Mouse (Mus musculus): ENCODE measurements around the gene Abcd1. TPM values are rescaled to one million over a fixed set of nuclear protein-coding genes. Genes with fewer than 3 reads are reported as not detected.

Abcd1 gene
- polyA plus RNA-seq, 1 experiment, result 14.9 TPM

DNA sequence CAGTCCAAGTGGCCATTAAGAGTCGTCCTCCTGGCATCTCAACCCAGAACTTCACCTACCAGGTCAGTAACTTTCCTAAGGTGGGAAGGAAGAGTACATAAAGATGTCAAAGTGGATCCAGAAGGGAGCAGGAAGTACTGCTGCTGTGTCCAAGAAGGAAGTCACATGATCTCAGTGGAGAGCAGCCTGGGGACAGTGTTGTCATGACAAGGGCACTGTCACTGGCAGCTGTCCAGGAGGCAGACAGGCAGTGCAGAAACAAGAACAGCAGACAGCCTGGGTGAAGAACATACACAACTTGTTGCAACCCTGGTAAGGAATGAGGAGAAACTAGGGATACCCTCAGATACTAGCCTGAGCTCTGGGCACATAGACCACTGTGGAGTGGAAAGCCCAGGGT, 48.9 kb downstream of the Abcd1 start:
- H3K27me3 ChIP-seq (ENCODE audit: control insufficient read depth, insufficient read depth, insufficient read length), result no peaks in the 10 kb centered on the region
- H3K79me2 ChIP-seq (ENCODE audit: control insufficient read depth, insufficient read depth), result no peaks in the 10 kb centered on the region
- no peak overlapping the region for H3ac ChIP-seq (ENCODE audit: control insufficient read depth, insufficient read length)
- no peak overlapping the region for H3K4me3 ChIP-seq
- TF ChIP-seq POLR2A (IDR thresholded peaks at IDR 0.05; ENCODE audit: insufficient read length, low read depth), result no peak
- TF ChIP-seq MYOG (IDR thresholded peaks at IDR 0.05; ENCODE audit: control insufficient read depth in 1 of 3, insufficient read depth in 1 of 3, insufficient read length in 2 of 3, low read depth in 2 of 3), result no peak
- TF ChIP-seq E2F4 (IDR thresholded peaks at IDR 0.05; ENCODE audit: insufficient read depth), result no peak
- no peaks in the 10 kb centered on the region for H3K36me3 ChIP-seq (ENCODE audit: control insufficient read depth, insufficient read depth)
- no peak overlapping the region for H3K4me2 ChIP-seq (ENCODE audit: low read depth)

GRCm38 (mm10) chrX:73767267-73767666, 50.9 kb downstream of the Abcd1 start:
- H3K79me2 ChIP-seq (ENCODE audit: control insufficient read depth, insufficient read depth), result no peaks in the 10 kb centered on the region
- H3K4me3 ChIP-seq, result no peak overlapping the region
- no peaks in the 10 kb centered on the region for H3K36me3 ChIP-seq (ENCODE audit: control insufficient read depth, insufficient read depth)
- H3ac ChIP-seq (ENCODE audit: control insufficient read depth, insufficient read length), result no peak overlapping the region
- no peaks in the 10 kb centered on the region for H3K27me3 ChIP-seq (ENCODE audit: control insufficient read depth, insufficient read depth, insufficient read length)
- no peak for TF ChIP-seq MYOG (IDR thresholded peaks at IDR 0.05; ENCODE audit: control insufficient read depth in 1 of 3, insufficient read depth in 1 of 3, insufficient read length in 2 of 3, low read depth in 2 of 3)
- no peak for TF ChIP-seq REST (IDR thresholded peaks at IDR 0.05; ENCODE audit: insufficient read depth, insufficient read length)
- TF ChIP-seq TCF12 (IDR thresholded peaks at IDR 0.05; ENCODE audit: insufficient read depth, poor library complexity, severe bottlenecking), result no peak
- no peak for TF ChIP-seq MAX (IDR thresholded peaks at IDR 0.05; ENCODE audit: low read depth)
- TF ChIP-seq MYOD1 (IDR thresholded peaks at IDR 0.05; ENCODE audit: control insufficient read depth in 1 of 3, insufficient read length in 2 of 3, low read depth in 2 of 3), result no peak
- TF ChIP-seq CEBPB (IDR thresholded peaks at IDR 0.05; ENCODE audit: insufficient read depth, poor library complexity, severe bottlenecking), result no peak
- no peak for TF ChIP-seq POLR2A (IDR thresholded peaks at IDR 0.05; ENCODE audit: insufficient read length, low read depth)
- no peak for TF ChIP-seq TCF3 (IDR thresholded peaks at IDR 0.05; ENCODE audit: insufficient read length, low read depth)
- TF ChIP-seq E2F4 (IDR thresholded peaks at IDR 0.05; ENCODE audit: insufficient read depth), result no peak
- TF ChIP-seq SRF (IDR thresholded peaks at IDR 0.05; ENCODE audit: control insufficient read depth, insufficient read length, low read depth), result no peak
- TF ChIP-seq USF1 (IDR thresholded peaks at IDR 0.05; ENCODE audit: low read depth), result no peak
- TF ChIP-seq POLR2AphosphoS2 (IDR thresholded peaks at IDR 0.05; ENCODE audit: insufficient read length, low read depth), result no peak
- H3K4me2 ChIP-seq (ENCODE audit: low read depth), result no peak overlapping the region

DNA sequence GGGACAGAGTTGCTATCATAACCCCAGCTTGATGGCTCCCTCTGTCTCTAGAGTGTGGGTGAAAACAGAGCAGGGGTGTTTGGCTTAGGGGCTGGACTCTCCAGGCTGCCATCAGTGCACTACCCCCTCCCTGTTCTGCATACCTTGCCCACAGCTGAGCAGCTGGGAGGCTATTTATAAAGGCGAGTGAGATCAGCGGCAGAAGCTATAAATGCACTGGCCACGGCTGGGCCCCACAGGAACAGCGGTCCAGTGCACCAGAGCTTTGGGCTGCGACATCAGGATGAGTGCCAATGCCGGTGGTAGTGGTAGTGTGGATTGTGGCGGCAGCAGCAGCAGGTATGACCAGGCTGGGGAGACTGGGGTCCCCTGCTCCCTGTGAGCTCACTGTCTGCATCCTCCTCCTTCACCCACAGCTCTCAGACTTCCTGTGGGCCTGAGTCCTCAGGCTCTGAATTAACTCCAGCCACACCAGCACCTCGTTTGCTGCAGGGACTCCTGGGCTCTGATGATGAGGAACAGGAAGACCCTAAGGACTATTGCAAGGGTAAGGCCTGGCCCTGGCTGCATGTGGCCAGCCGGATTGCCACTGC, 57.9 kb downstream of the Abcd1 start, which contains the start of gene Srpk3:
Gene Srpk3, plus strand, starts transcription at position 238 of the 593 bp plus-strand sequence.
- Histone ChIP-seq H3K27me3 (ENCODE audit: control insufficient read depth, insufficient read depth, insufficient read length) (no peaks in the 10 kb centered on the region), H3ac (ENCODE audit: control insufficient read depth, insufficient read length) (no peak within 1 kb of the TSS), H3K4me2 (ENCODE audit: low read depth) (peak within 1 kb of the TSS; percentile 55), H3K36me3 (ENCODE audit: control insufficient read depth, insufficient read depth) (peaks cover 9% of the 10 kb centered on the region), H3K79me2 (ENCODE audit: control insufficient read depth, insufficient read depth) (no peaks in the 10 kb centered on the region), H3K4me3 (peak within 1 kb of the TSS; percentile 6)
- TF ChIP-seq MYOD1 (IDR thresholded peaks at IDR 0.05; ENCODE audit: control insufficient read depth in 1 of 3, insufficient read length in 2 of 3, low read depth in 2 of 3), result peak in 2 of 3 experiments; percentile 41 to 76
- no peak for TF ChIP-seq TCF12 (IDR thresholded peaks at IDR 0.05; ENCODE audit: insufficient read depth, poor library complexity, severe bottlenecking)
- TF ChIP-seq MYOG (IDR thresholded peaks at IDR 0.05; ENCODE audit: control insufficient read depth in 1 of 3, insufficient read depth in 1 of 3, insufficient read length in 2 of 3, low read depth in 2 of 3), result peak in 2 of 3 experiments; percentile 66 to 86
- TF ChIP-seq POLR2A (IDR thresholded peaks at IDR 0.05; ENCODE audit: insufficient read length, low read depth), result peak; percentile 72
- no peak for TF ChIP-seq USF1 (IDR thresholded peaks at IDR 0.05; ENCODE audit: low read depth)
- no peak for TF ChIP-seq MAX (IDR thresholded peaks at IDR 0.05; ENCODE audit: low read depth)
- TF ChIP-seq POLR2AphosphoS2 (IDR thresholded peaks at IDR 0.05; ENCODE audit: insufficient read length, low read depth), result peak; percentile 90
- no peak for TF ChIP-seq E2F4 (IDR thresholded peaks at IDR 0.05; ENCODE audit: insufficient read depth)

- Histone ChIP-seq H3K79me2 (ENCODE audit: control insufficient read depth, insufficient read depth) (no peaks in the 10 kb centered on the region), H3K4me2 (ENCODE audit: low read depth) (peak overlapping the region; percentile 55), H3K27me3 (ENCODE audit: control insufficient read depth, insufficient read depth, insufficient read length) (no peaks in the 10 kb centered on the region), H3K4me3 (peak overlapping the region; percentile 6), H3K36me3 (ENCODE audit: control insufficient read depth, insufficient read depth) (peaks cover 13% of the 10 kb centered on the region), H3ac (ENCODE audit: control insufficient read depth, insufficient read length) (no peak overlapping the region)
- TF ChIP-seq CEBPB (IDR thresholded peaks at IDR 0.05; ENCODE audit: insufficient read depth, poor library complexity, severe bottlenecking) (no peak), POLR2A (IDR thresholded peaks at IDR 0.05; ENCODE audit: insufficient read length, low read depth) (peak; percentile 19), MYOG (IDR thresholded peaks at IDR 0.05; ENCODE audit: control insufficient read depth in 1 of 3, insufficient read depth in 1 of 3, insufficient read length in 2 of 3, low read depth in 2 of 3) (peak in 1 of 3 experiments; percentile 33), MYOD1 (IDR thresholded peaks at IDR 0.05; ENCODE audit: control insufficient read depth in 1 of 3, insufficient read length in 2 of 3, low read depth in 2 of 3) (no peak), POLR2AphosphoS2 (IDR thresholded peaks at IDR 0.05; ENCODE audit: insufficient read length, low read depth) (peak; percentile 73), TCF3 (IDR thresholded peaks at IDR 0.05; ENCODE audit: insufficient read length, low read depth) (no peak)
Observed at GRCm38 (mm10) chrX:73774802-73775483, 58.5 kb downstream of the Abcd1 start.

DNA sequence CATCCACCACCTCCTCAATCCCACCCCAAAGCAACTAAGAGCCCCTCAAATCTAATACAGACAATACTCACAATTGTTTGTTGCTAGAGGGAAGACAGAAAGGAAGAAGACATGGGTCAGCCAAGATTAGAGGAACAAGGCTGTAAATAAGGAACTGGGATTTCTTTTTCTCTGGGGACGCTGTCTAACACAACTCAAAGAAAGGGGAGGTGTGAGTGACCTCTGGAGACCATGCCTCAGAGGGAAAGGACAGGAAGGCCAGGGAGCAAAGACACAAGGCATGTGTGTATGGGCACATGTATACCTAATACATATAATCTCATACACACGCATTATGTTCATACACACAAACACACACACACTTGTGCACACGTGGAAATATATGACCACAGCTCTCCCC, 65.8 kb downstream of the Abcd1 start:
- Histone ChIP-seq H3ac (ENCODE audit: control insufficient read depth, insufficient read length) (no peak overlapping the region), H3K79me2 (ENCODE audit: control insufficient read depth, insufficient read depth) (peaks cover 36% of the 10 kb centered on the region), H3K4me3 (no peak overlapping the region), H3K27me3 (ENCODE audit: control insufficient read depth, insufficient read depth, insufficient read length) (no peaks in the 10 kb centered on the region), H3K36me3 (ENCODE audit: control insufficient read depth, insufficient read depth) (peaks cover 25% of the 10 kb centered on the region), H3K4me2 (ENCODE audit: low read depth) (no peak overlapping the region)
- no peak for TF ChIP-seq TCF12 (IDR thresholded peaks at IDR 0.05; ENCODE audit: insufficient read depth, poor library complexity, severe bottlenecking)
- no peak for TF ChIP-seq CEBPB (IDR thresholded peaks at IDR 0.05; ENCODE audit: insufficient read depth, poor library complexity, severe bottlenecking)
- TF ChIP-seq POLR2A (IDR thresholded peaks at IDR 0.05; ENCODE audit: insufficient read length, low read depth), result no peak
- TF ChIP-seq REST (IDR thresholded peaks at IDR 0.05; ENCODE audit: insufficient read depth, insufficient read length), result no peak
- TF ChIP-seq MYOD1 (IDR thresholded peaks at IDR 0.05; ENCODE audit: control insufficient read depth in 1 of 3, insufficient read length in 2 of 3, low read depth in 2 of 3), result no peak
- no peak for TF ChIP-seq MYOG (IDR thresholded peaks at IDR 0.05; ENCODE audit: control insufficient read depth in 1 of 3, insufficient read depth in 1 of 3, insufficient read length in 2 of 3, low read depth in 2 of 3)
- no peak for TF ChIP-seq USF1 (IDR thresholded peaks at IDR 0.05; ENCODE audit: low read depth)
- no peak for TF ChIP-seq E2F4 (IDR thresholded peaks at IDR 0.05; ENCODE audit: insufficient read depth)
- no peak for TF ChIP-seq POLR2AphosphoS2 (IDR thresholded peaks at IDR 0.05; ENCODE audit: insufficient read length, low read depth)
- TF ChIP-seq SRF (IDR thresholded peaks at IDR 0.05; ENCODE audit: control insufficient read depth, insufficient read length, low read depth), result no peak
- TF ChIP-seq TCF3 (IDR thresholded peaks at IDR 0.05; ENCODE audit: insufficient read length, low read depth), result no peak
- no peak for TF ChIP-seq MAX (IDR thresholded peaks at IDR 0.05; ENCODE audit: low read depth)
